Mouse (Mus musculus) adrenal gland (tissue): ENCODE measurements around the gene Kpna7.
"Not testable (repeated sequence)": the region's sequence is repeated elsewhere in the genome, so short reads cannot be mapped to it uniquely, and the experiment has no call there.

Experiments used
- intact Hi-C: fragments of 180-260 bp; cut with DNase I; formaldehyde crosslinking; loops from one replicate; pipeline ENCODE4 v1.15.1; 2025

Gene Kpna7

DNA sequence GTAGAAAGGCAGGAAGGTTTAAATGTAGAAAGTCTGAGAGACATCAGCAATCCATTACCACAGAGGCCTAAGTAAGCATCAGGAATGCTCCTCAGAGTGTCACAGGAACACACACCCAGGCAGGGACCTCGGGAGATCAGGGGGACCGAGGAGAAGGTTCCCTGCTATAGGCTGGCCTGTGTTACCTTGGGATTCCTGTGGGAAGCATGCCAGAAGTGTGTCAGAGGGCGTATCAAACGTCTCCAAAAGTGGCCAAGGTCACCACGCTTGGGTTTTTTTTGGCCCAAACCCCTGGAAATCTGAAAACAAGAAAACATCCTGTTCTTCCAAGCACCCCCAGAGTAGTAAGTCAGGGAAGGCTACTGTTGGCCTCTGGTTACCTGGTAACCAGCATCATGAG lies 51.4 kb downstream of the Kpna7 start, which contains the start of gene Gm4871:
TSS of gene Gm4871 (minus strand) at position 364 of the 400 bp plus-strand sequence.
- intact Hi-C loops: not testable (repeated sequence)

DNA sequence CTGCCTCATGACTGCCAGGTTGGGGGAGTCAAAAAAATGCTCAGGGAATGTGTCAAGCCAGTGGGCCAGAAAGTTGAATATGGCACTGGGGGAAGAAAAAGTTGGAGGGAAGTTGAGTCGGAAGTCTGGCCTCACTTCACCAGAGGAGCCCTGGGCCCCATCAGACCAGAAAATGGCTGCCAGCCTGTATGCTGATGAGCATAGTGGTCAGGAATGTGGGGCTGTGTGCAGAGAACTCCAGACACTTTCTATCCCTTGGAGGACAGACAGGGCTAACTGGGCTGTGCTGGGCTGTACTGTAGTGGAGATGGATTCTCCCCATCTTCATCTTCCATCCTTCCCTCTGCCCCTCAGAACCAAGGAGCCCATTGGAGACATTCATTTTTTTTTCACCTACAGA lies 53.4 kb downstream of the Kpna7 start:
- intact Hi-C loops: not testable (repeated sequence)

DNA sequence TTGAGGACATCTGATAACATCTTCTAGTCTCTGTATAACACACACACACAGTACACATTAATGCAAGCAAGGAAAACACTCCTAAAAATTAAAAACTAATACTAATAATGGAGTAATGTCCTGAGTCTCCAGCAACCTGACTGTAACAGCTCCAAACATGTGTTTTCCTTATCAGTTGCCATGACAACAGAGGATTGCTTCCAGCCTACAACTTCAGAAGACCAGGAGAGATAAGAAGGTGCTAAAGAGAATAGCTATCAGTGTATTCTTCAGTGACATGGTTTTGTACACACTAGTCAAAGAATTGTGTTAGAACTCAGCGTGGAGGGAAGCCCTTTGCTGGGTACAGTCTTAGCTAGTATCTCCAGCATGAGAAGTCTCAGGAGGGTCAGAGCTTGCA lies 63.1 kb downstream of the Kpna7 start:
- intact Hi-C loops: not testable (repeated sequence)

DNA sequence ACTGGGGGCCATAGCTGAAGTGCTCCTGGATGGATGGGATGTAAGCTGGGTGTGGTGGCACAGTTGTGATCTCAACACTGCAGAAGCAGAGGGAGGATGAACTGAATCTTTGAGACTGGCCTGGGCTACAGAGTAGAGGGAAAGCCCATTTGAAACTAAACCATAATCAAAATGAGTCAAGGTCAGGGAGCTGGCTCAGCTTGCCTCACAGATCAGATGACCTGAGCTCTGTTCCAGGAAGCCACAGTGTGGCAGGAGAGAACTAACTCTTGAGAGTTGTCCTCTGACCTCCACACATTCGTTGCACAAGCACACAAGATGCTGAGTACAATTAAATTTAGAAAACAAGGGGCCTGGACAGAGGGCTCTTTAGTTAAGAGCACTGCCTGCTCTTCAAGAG lies 63.6 kb downstream of the Kpna7 start:
- intact Hi-C loops: not testable (repeated sequence)

DNA sequence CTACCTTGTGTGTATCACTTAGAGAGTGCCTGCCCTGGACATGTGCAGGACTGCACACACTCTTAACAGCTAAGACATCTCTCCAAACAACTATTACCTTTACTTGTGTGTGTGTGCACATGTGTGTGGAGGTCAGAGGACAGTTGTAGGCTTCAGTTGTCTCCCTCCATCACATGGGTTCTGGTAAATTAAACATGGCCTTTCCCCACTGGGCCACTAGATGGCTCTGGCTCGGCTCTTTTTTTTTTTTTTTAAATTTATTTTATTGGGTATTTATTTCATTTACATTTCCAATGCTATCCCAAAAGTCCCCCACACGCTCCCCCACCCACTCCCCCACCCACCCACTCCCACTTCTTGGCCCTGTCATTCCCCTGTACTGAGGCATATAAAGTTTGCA lies 67.1 kb downstream of the Kpna7 start:
- intact Hi-C loops: loop anchor here (5.0 kb wide), 1 partner anchor 51 kb away; no protein-coding TSS in a partner anchor

DNA sequence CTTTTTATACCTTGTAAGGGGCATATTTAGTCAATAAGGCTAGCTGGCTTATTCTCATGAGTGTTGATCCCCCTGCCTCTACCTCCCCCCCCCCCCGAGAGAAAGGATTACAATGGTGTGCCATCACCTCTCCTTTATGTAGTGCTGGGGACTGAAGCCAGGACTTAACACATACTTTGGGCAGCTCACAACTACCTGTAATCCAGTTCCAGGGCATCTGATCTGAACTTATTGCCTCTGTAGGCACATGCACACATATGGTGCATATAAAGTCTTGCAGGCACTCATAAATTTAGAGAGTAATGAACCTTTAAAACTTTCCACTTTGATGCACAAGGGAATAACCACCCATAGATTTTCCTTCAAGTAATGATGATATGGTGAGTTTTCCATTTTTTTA lies 69.6 kb downstream of the Kpna7 start:
- intact Hi-C loops: no loop called here

DNA sequence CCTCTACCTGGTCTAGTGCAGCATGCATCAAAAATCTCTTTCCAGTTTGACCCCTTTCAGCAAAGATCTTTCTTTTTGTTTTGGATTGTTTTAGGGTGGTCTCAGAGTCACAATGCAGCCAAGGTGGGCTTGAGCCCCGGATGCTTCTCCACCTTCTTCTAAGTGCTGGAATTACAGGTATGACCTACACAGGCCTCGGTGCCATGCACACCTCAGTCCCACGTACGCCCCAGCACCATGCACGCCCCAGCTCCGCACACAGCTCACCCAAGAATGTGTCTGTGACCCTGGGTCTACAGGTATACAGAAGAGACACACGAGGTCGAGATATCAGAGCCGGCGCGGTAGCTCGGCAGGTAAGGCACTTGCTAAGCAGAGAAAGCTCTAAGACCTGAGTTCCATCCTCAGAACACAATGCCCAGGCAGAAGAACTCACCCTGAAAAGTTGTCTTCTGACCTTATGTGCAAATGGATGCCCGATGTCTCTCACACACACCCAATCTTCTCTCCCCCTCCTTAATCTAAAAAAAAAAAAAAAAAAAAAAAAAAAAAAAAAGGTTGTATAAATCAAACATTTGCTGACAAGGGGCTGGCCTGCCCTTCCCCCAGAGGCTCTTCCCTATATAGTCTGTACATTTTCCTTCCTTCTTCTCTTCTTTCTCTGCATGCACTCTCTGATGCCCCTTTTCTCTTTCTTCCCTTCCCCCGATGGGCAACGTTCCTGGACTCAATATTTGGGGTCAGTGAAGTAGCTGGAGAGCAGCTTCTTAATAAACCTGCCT lies 74.8 kb downstream of the Kpna7 start:
- intact Hi-C loops: no loop called here

DNA sequence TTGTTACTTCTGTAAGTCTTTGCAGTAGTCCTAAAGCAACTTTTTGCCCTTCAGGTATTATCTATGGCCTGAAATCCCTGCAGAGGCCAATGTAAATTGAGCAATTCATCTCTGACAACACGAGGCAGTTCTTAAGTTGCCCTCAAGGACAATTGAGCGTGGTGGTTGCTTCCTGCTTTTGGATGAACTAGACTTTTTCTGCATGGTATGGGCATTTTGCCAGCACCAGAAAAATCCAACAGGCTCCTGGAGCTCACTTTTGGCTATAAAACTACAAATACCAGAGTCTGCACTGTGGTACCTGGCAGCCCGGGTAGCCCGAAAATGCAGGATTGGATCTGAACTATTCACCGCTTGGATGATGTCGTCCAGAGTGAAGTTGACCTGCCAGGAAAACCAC lies 78.2 kb downstream of the Kpna7 start:
- intact Hi-C loops: no loop called here

DNA sequence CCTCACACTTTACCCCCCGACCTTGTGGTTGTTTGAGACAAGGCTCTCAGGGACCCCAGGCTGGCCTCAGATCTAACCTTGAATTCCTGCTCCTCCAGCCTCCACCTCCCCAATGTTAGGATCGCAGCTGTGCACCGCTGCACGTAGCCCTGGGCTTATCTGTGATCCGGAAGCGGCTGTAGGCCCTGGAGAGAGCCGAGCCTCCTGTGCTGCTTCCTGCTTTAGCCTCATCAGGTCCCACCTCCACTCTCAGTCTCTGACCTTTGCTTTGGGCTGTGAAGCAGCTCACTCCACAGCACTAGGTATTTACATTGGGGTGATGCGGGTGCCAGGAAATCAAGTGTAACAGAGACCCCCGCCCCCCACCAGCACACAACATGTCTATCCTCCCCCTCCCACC lies 79.3 kb downstream of the Kpna7 start:
- intact Hi-C loops: no loop called here

DNA sequence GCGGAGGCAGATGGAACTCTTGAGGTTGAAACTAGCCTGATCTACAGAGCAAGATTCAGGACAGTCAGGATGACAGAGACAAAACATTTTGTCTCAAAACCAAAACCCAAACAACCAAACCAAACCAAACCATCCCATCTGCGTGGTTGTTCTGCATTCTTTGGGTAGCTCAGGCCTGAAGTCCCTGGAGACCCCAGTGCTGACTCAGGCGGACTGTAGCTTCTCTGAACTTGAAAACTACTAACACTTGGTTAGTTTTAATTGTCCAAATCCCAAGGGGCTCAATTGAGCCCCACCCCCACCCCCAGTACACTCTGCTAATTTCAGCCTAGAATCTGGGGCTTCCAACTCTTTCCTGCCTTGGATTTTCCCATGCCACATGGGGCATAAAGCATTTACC lies 80.5 kb downstream of the Kpna7 start:
- intact Hi-C loops: no loop called here

DNA sequence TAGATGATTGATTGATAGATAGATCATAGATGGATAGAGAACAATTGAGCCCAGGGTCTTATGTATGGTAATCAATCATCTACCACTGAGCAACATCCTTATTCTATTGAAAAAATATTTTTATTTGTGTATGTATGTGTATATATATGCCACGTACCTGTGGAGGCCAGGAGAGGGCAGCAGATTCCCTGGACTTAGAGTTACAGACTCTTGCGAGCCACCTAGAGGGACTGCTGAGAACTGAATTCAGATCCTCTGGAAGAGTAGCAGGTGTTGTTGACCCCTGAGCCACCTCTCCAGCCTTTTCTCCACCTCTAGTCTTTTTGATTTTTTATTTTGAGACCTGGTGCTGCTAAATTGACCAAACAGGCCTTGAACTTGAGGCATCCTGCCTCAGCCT lies 85.3 kb downstream of the Kpna7 start:
- intact Hi-C loops: no loop called here

DNA sequence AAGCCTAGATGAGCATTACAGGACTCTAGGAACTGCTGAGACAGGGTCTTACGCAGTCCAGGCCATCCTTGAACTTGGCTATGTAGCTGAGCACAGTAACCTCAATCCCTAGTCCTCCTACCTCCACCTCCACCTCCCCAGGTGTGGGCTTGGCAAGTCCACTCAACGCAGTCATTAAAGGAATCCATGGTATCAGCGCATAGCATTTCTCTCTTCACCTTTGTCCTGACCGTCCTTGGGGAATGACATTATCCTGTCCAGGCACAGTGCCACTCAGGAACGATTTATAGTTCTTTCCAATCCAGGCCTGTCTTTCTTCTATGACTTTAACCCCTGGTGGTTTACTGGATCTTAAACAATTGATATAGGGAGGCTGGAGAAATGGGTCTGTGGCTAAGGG lies 93.3 kb downstream of the Kpna7 start:
- intact Hi-C loops: no loop called here

DNA sequence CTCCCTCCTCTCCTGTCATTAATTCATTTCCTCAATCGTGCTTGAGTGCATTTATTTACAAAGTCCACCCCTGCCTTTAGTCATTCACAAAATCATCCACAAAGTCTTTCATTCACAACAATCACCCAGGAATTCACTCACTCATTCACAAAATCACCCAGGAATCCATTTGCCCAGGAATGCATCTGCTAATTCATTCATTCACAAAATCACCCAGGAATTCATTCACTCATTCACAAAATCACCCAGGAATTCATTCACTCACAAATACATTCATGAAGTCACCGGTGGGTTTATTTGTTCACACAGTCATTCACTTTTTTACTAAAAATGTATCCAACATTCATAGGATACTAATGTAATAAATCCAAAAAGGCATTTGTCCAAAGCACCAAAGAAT lies 93.8 kb downstream of the Kpna7 start:
- intact Hi-C loops: no loop called here

DNA sequence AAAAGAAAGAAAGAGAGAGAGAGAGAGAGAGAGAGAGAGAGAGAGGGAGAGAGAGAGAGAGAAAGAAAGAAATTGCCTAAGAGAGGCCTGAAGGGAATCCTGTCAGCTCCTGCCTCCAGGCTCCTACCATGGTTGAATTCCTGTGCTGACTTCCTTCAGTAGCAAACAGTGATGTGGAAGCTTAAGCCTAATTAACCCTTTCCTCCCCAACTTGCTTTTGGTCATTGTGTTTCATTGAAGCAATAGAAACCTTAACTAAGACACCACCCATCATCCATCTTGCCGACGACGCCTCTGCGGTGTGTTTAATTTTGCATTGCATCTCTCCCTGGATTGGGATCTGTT lies 94.8 kb downstream of the Kpna7 start:
- intact Hi-C loops: loop anchor here (5.0 to 10.0 kb wide), 2 partner anchors 117 to 204 kb away; no protein-coding TSS in a partner anchor

DNA sequence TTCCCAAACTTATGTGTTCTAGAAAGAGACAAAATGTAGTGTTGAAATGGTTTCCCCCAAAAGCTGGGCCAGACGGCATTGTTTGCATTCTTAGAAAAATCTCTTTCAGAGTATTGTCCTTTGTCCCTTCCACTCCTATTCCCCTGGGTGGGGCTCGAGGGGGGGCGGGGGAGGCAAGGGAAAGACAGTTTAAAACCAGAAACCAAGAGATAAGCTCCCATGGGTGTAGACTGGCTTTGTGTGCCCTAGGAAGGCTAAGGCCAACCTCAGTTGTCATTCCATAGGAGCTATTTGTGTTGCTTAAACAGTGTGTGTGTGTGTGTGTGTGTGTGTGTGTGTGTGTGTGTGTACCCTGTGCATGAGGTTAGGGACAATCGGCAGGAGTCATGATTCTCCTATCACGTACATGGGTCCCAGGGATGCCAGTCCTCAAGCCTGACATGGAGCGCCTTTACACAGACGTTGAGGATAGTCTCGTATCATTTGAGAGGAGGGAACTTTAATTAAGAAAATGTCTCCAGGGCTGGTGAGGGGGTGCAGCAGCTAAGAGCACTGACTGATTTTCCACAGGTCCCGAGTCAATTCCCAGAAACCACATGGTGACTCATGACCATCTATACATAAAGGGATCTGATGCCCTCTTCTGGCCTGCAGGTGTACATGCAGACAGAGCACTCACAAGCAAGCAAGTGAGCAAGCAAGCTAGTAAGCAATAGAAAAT lies 95.3 kb downstream of the Kpna7 start:
- intact Hi-C loops: loop anchor here (5.0 to 10.0 kb wide), 2 partner anchors 116 to 204 kb away; no protein-coding TSS in a partner anchor

DNA sequence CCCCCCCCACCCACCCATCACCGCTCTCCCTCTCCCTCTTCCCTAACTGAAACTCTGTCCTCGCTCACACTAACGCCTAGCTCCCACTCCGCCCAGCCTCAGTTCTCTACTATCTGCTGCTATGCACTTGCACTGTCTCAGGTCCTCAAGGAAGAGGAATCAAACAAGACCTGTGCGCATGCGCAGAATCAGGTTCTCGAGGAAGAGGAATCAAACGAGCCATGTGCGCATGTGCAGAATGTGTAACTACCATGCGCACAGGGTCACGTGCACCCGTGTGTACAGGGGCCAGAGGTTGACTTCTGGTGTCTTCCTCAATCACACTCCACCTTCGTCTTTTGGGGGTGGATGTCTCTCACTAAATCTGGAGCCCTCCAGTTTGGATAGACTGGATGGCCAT lies 96.3 kb downstream of the Kpna7 start:
- intact Hi-C loops: loop anchor here (5.0 to 10.0 kb wide), 2 partner anchors 115 to 203 kb away; no protein-coding TSS in a partner anchor

DNA sequence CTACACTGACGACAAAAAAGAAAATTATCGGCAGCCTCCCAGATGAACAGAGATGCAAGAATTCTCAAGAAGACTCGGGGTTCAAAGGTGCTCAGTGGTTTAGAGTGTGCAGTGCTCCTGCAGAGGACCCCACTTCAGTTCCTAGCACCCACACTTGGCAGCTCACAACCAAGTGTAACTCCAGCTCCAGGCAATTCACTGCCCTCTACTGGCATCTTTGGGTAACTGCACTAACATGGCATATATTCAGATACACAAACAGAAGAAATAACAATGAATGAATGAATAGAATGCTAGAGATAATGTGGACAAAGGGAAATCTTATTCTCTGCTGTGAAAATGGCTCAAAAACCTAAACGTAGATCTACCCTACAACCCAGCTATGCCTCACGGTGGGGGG lies 99.0 kb downstream of the Kpna7 start:
- intact Hi-C loops: loop anchor here (5.0 to 10.0 kb wide), 2 partner anchors 113 to 200 kb away; no protein-coding TSS in a partner anchor

DNA sequence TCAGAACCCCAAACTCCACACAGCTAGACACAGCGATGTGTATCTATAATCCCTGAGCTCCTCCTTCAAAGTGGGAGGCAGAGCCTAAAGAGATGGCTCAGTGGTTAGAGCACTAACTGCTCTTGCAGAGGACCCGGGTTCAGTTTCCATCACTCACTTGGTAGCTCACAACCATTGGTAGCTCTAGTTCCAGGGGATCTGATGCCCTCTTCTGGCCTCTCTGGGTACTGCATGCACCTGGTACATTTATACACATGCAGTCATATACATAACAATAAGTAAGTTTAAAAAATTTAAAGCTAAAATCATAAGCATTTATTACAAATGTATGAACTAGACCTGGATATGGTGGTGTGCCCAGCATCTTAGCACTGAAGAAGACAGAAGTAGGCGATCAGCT lies 100.6 kb downstream of the Kpna7 start:
- intact Hi-C loops: loop anchor here (10.0 kb wide), 1 partner anchor 198 kb away; no protein-coding TSS in a partner anchor

DNA sequence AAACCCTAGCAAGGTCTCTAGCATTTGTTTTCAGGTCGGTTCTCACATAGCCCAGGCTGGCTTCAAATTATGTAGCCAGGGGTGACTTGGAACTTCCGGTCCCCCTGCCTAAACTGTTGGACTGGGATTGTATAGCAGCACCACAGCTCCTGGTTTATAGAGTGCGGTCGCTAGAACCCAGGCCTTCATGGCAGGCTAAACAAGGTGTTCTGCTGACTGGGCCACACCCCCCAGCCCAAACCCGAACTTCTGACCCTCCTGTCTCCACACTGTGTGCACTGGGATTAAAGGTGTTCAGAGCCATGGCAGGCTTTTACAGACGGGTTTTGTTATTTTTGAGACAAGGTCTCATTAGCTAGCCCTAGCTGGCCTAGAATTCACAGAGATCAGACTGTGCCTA lies 104.7 kb downstream of the Kpna7 start:
- intact Hi-C loops: no loop called here

DNA sequence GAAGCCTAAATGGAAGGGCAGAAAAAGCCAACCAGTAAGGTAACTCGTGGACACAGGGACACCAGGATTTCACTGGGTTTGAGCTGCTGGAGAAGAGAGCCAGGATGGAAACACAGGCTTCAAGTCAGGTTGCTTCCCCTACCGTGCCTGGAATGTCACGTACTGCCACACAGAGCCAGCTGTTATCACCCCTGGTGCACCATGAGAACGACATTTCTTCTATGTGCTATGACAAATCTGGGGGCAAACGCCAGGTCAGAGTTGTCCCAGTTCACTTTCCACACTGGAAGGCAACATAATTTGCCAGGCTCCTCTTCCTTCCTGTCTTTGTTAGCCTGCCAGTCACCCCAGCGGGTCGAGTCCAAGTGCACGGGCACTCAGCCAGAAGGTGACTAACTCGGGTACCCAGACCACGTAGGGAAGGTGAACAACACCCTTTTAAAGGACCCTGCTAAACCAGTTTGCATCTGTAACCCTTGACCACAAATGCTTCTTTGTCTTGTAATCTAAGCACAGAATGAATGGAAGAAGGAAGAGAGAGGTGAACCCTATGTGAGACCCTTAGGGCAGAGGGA lies 105.2 kb downstream of the Kpna7 start:
- intact Hi-C loops: no loop called here

DNA sequence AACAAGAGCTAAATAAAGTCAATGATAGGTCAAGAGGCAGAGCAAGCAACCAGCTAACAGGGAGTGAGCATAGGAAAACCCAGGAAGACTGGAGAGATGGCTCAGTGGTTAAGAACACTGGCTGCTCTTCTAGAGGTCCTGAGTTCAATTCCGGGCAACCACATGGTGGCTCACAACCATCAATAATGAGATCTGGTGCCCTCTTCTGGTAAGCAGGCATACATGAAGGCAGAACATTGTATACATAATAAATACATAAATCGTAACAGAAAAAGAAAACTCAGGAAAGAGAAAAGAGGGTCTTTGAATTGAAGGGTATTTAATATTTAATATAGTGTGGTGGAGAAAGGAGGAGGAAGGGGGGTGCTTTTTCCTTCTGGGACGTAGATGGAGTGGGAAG lies 112.6 kb downstream of the Kpna7 start:
- intact Hi-C loops: no loop called here
